Mouse (Mus musculus): Measurements from ENCODE around the gene Rnf44. TPM values are rescaled to one million over a fixed set of nuclear protein-coding genes. Genes with fewer than 3 reads are reported as not detected.

The Rnf44 gene
- polyA plus RNA-seq, 1 experiment from 2014 or later = 115 TPM

DNA sequence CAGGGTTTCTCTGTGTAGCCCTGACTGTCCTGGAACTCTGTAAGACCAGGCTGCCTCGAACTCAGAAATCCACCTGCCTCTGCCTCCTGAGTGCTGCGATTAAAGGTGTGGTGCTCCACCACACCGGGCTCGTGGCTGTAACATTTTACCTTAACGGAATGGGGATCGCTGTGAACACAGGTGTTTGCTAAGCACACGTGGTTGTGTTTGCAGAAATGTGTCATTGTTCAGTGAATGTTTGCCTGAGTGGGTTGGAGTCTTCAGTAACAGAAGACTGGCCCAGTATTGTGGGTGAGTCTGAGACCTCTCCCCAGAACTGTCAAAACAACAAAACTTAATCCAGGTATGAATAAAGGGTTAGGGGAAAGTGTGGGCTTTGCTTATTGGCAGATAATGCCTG lies 28.6 kb downstream of the Rnf44 start:
- CTCF ChIA-PET = no interaction called here
- in situ Hi-C loops (cut with MboI; ENCODE audit: low pct_unique_long_range_greater_than_20kb) = no loop called here
- ATAC-seq (no peak), DNase-seq (ENCODE audit: low read depth, low spot score) (no peak)
- no peak for TF ChIP-seq CTCF (IDR thresholded peaks at IDR 0.05)
- no peaks in the 10 kb centered on the region for H3K27me3 ChIP-seq
- POLR2A ChIA-PET = no interaction called here

DNA sequence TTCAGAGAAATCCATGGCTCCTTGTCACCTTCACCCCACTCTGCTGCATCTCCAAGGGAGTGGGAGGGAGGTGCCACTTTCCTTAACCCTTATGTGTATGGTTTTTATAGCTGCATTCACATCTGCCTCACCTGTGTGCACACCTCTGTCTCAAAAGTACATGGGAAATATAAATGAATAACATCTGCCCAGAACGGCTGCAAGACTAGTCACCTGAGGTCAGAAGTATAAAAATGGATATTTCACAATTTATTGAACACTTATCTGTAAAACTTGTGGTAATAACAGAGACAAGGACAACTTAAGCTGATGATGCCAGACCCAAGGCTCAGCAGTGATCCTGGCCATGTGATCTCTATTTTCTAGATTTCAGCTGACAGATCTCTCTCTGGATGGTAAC lies 29.2 kb downstream of the Rnf44 start:
- CTCF ChIA-PET = no interaction called here

DNA sequence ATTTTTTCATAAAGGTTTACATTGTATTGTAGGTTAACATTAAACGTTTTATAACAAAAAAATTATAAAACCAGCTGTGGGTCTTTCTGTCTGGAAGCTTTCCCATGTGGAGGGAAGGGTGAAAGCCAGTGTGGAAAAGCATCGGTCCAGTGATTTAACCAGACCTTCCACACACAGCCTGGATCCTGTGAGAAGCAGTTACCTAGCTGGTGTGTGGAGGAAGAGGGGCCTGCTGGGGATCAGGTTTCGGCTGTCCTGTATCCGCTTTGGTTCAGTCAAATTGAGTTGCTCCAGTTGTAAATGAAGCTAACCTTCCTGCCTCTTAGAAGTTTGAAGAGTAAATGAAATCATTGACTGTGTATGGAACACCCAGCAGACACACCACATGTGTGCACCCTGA lies 29.7 kb downstream of the Rnf44 start:
- TF ChIP-seq CTCF (IDR thresholded peaks at IDR 0.05) = no peak
- CTCF ChIA-PET = no interaction called here
- in situ Hi-C loops (cut with MboI; ENCODE audit: low pct_unique_long_range_greater_than_20kb) = no loop called here
- H3K27me3 ChIP-seq = no peaks in the 10 kb centered on the region
- peak; percentile 51 for ATAC-seq
- POLR2A ChIA-PET = interaction anchor here (0.6 kb wide), 1 partner anchor 29 kb away, joined by 3 read pairs; no protein-coding TSS in a partner anchor
- no peak for DNase-seq (ENCODE audit: low read depth, low spot score)

More for the DNA sequence above, 29.2 kb downstream of the Rnf44 start:
- no peaks in the 10 kb centered on the region for H3K27me3 ChIP-seq
- no peak for TF ChIP-seq CTCF (IDR thresholded peaks at IDR 0.05)
- in situ Hi-C loops (cut with MboI; ENCODE audit: low pct_unique_long_range_greater_than_20kb) = no loop called here
- DNase-seq (ENCODE audit: low read depth, low spot score) (no peak), ATAC-seq (no peak)
- POLR2A ChIA-PET = no interaction called here

DNA sequence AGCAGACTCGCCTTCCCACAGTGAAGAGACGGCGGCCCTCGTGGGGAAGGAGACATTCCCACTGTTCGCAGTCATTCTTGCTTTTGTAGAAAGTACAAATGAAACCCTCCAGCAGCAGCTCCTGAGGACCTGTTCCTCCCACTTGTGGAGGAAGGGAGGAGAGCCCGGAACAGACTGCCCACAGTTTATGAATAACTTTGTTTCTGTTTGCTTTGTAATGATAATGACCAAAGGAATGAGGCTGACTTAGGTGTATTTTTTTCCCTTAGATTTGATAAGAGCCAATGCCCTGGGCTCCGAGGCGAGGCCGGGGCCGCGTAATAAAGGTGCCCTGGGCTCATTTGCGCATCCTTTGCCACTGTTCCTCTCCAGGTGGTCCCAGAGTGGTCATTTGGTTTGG lies 32.3 kb downstream of the Rnf44 start:
- ATAC-seq = no peak

DNA sequence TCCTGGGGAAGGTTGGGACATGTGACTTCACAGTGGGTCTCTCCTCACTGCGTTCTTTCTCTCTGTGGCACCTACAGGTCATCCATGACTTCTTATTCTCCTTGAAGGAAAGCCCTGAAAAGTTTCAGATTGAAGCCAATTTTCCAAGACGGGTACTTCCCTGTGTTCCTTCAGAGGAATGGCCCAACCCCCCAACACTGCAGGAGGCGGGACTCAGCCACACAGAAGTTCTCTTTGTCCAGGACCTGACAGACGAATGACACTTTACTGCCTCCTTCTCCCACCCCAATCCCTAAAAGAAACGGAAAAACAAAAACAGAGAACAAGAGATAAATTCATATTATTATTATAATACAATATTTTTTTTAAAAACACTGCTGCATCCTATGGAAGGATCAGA lies 32.8 kb downstream of the Rnf44 start:
- no peak for ATAC-seq
- H3K27me3 ChIP-seq = no peaks in the 10 kb centered on the region
- in situ Hi-C loops (cut with MboI; ENCODE audit: low pct_unique_long_range_greater_than_20kb) = no loop called here
- TF ChIP-seq CTCF (IDR thresholded peaks at IDR 0.05) = no peak
- ChIA-PET POLR2A (no interaction called here), CTCF (no interaction called here)
- DNase-seq (ENCODE audit: low read depth, low spot score) = no peak

More for the DNA sequence above, 32.3 kb downstream of the Rnf44 start:
- POLR2A ChIA-PET = interaction anchor here (1.1 kb wide), 1 partner anchor 9 kb away, joined by 3 read pairs; no protein-coding TSS in a partner anchor
- TF ChIP-seq CTCF (IDR thresholded peaks at IDR 0.05) = no peak
- DNase-seq (ENCODE audit: low read depth, low spot score) = no peak
- no peaks in the 10 kb centered on the region for H3K27me3 ChIP-seq
- CTCF ChIA-PET = no interaction called here
- in situ Hi-C loops (cut with MboI; ENCODE audit: low pct_unique_long_range_greater_than_20kb) = no loop called here

DNA sequence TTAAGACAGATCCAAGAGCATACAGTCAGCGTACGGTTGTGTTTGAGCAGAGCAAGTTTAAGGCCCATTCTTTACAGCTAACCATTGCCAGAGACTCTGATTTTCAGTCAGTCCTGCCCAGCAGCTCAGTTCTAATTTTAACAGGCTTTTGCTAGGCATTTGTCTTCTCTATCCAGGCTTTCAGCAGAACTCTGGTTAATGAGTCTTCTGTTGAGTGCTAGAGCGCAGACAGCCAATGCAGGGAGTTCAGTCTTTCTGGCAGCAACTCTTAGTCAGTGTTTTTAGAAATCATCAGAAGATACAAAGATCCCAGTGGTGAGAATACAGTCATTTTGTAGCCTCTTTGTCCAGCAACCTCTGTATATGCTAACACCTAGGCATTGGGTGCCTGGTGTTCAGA lies 43.2 kb downstream of the Rnf44 start:
- in situ Hi-C loops (cut with MboI; ENCODE audit: low pct_unique_long_range_greater_than_20kb) = no loop called here
- no peaks in the 10 kb centered on the region for H3K27me3 ChIP-seq
- TF ChIP-seq CTCF (IDR thresholded peaks at IDR 0.05) = no peak
- ChIA-PET POLR2A (no interaction called here), CTCF (no interaction called here)
- DNase-seq (ENCODE audit: low read depth, low spot score) (no peak), ATAC-seq (no peak)

DNA sequence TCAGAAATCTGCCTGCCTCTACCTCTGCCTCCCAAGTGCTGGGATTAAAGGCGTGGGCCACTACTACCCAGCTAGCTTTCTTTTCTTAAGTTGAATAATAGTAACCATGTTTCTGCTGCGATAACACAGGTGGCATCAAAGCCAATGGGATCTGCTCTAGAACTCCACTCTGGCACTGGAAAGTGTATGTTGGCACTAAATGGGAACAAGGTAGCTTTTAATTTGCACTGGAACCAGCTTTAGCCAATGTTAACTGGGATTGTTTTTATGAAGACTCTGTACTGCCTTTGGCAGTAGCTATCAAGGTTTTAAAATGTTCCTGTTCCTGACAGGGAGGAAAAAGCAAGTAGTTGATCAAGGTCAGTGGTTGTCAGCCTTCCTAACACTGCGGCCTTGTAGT lies 58.7 kb downstream of the Rnf44 start:
- DNase-seq (ENCODE audit: low read depth, low spot score) (no peak), ATAC-seq (no peak)

DNA sequence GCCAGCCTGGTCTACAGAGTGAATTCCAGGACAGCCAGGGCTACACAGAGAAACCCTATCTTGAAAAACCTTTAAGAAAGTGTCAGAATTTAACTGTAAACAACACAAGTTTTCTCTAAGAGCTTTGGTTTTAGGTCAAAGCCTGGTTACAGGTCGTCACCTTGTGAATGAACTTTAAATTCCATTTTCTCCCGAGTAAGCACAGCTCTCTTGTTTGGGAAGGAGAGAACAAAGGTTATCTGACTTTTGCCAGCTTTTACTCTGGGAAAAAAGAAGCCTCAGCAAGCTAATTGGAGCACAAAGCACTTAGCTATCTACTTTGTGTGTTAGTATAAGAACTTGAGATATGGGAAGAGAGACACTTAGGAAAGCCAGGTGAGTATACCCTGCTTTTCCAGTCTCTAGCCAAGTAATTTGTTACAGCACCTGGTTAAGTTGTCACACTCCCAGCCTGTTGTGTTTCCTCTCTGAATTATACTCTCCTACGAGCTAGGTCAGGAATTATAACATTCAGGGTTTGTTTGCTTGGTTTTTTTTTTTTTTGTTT lies 60.9 kb downstream of the Rnf44 start:
- ChIA-PET CTCF (interaction anchor here (1.4 kb wide), 1 partner anchor 8 kb away, joined by 4 read pairs; no protein-coding TSS in a partner anchor), POLR2A (no interaction called here)
- in situ Hi-C loops (cut with MboI; ENCODE audit: low pct_unique_long_range_greater_than_20kb) = no loop called here
- H3K27me3 ChIP-seq = no peaks in the 10 kb centered on the region
- DNase-seq (ENCODE audit: low read depth, low spot score) = no peak
- no peak for TF ChIP-seq CTCF (IDR thresholded peaks at IDR 0.05)
- ATAC-seq = no peak

More for the DNA sequence above, 58.7 kb downstream of the Rnf44 start:
- ChIA-PET CTCF (interaction anchor here (0.9 to 1.1 kb wide), 3 partner anchors 8 to 13 kb away, joined by 3 to 5 read pairs (median 3); partner anchors contain the start of gene Faf2), POLR2A (interaction anchor here (0.7 kb wide), 1 partner anchor 28 kb away, joined by 3 read pairs; no protein-coding TSS in a partner anchor)
- H3K27me3 ChIP-seq = no peaks in the 10 kb centered on the region
- TF ChIP-seq CTCF (IDR thresholded peaks at IDR 0.05) = no peak
- in situ Hi-C loops (cut with MboI; ENCODE audit: low pct_unique_long_range_greater_than_20kb) = no loop called here

Other genes with a start within 250 kb of the Rnf44 start
- 39.8 TPM for gene Thoc3, start 225.1 kb downstream of the Rnf44 start, polyA plus RNA-seq (2021)
- gene Simc1, start 190.1 kb downstream of the Rnf44 start, polyA plus RNA-seq (2021) = 8.8 TPM
- 124 TPM for gene 4833439L19Rik, start 128.5 kb downstream of the Rnf44 start, polyA plus RNA-seq (2021)
- gene Arl10, start 118.9 kb downstream of the Rnf44 start, polyA plus RNA-seq (2021) = 26.6 TPM
- 38.0 TPM for gene Nop16, start 103.8 kb downstream of the Rnf44 start, polyA plus RNA-seq (2021)
- gene Higd2a, start 103.7 kb downstream of the Rnf44 start, polyA plus RNA-seq (2021) = 96.0 TPM
- gene Cltb, start 82.6 kb downstream of the Rnf44 start, polyA plus RNA-seq (2021) = 33.9 TPM
- gene Faf2, start 72.1 kb downstream of the Rnf44 start, polyA plus RNA-seq (2021) = 64.0 TPM
- gene Cdhr2, start 7.6 kb upstream of the Rnf44 start, polyA plus RNA-seq (2021) = not detected
- 0.17 TPM for gene Gprin1, start 56.0 kb upstream of the Rnf44 start, polyA plus RNA-seq (2021)
- not detected for gene Sncb, start 72.7 kb upstream of the Rnf44 start, polyA plus RNA-seq (2021)
- gene Eif4e1b, start 90.1 kb upstream of the Rnf44 start, polyA plus RNA-seq (2021) = not detected
- 35.3 TPM for gene Tspan17, start 95.5 kb upstream of the Rnf44 start, polyA plus RNA-seq (2021)

All from Patski (cell line).